Mouse (Mus musculus) bone marrow macrophage, adult 2 months (primary cell): ENCODE results near the gene Sh3tc1.

ENCODE experiments used
- CTCF ChIP-seq: IDR thresholded peaks from 2 replicates; pipeline ENCODE4 v1.5.1; 2012; ENCODE audit warnings: low read depth, mild to moderate bottlenecking, low read length, moderate library complexity
- POLR2A ChIP-seq: IDR thresholded peaks from 2 replicates; pipeline ENCODE4 v1.6.1; 2012; ENCODE audit warnings: mild to moderate bottlenecking, low read depth, low read length, borderline replicate concordance

GRCm38 (mm10) chr5:35782648-35783180, 42.9 kb upstream of the Sh3tc1 start:
- TF ChIP-seq POLR2A, result no peak
- TF ChIP-seq CTCF, result no peak
